In genomic region chr5:135544032-135544558, GRCm38 (mm10) we compare ENCODE assay signal across 8 mouse cellular contexts. TPM values are rescaled to one million over a fixed set of nuclear protein-coding genes. Genes with fewer than 3 reads are reported as not detected.
DNase-seq lines count a peak whose midpoint lies in the region; ATAC-seq and TF ChIP-seq lines count a peak whose summit lies in the region.

No protein-coding gene starts in this region.

- peaks cover 6% of the 10 kb centered on the region; the same call in 1 of the 2 replicates for H3K4me1 ChIP-seq in spleen, adult 2 months (ENCODE audit: control insufficient read depth, insufficient read depth, insufficient read length)
- peaks cover 5% of the 10 kb centered on the region for H3K4me1 ChIP-seq in heart, embryonic 12.5 days (replicated peaks)
- peaks cover 20% of the 10 kb centered on the region for H3K4me1 ChIP-seq in limb, embryonic 10.5 days
- peaks cover 9% of the 10 kb centered on the region for H3K4me1 ChIP-seq in midbrain, embryonic 14.5 days (ENCODE audit: control insufficient read depth, insufficient read depth, low read length)

- 30% methylated on average over 15 of the region's 15 CpGs for WGBS in spleen, adult 2 months
- 6% methylated on average over 15 of the region's 15 CpGs for WGBS in heart, embryonic 12.5 days
- 8% methylated on average over 15 of the region's 15 CpGs for WGBS in limb, embryonic 10.5 days
- WGBS in midbrain, embryonic 14.5 days, result 2% methylated on average over 15 of the region's 15 CpGs

- H3K9ac ChIP-seq in heart, embryonic 12.5 days, result peak overlapping the region; percentile 61
- peak overlapping the region; percentile 72; the same call in 1 of the 2 replicates for H3K9ac ChIP-seq in midbrain, embryonic 14.5 days (replicated peaks; ENCODE audit: low read length)

- peak overlapping the region; percentile 94 for H3K4me2 ChIP-seq in heart, embryonic 12.5 days
- peak overlapping the region; percentile 97 for H3K4me2 ChIP-seq in midbrain, embryonic 14.5 days (ENCODE audit: low read length)

- H3K27me3 ChIP-seq in spleen, adult 2 months (ENCODE audit: control insufficient read depth, insufficient read depth, low read length), result no peaks in the 10 kb centered on the region
- peaks cover 6% of the 10 kb centered on the region; the same call in 1 of the 2 replicates for H3K27me3 ChIP-seq in heart, embryonic 12.5 days (replicated peaks)
- peaks cover 22% of the 10 kb centered on the region for H3K27me3 ChIP-seq in limb, embryonic 10.5 days (ENCODE audit: low read depth, poor library complexity, severe bottlenecking)
- H3K27me3 ChIP-seq in midbrain, embryonic 14.5 days (ENCODE audit: control insufficient read depth, insufficient read depth, low read length), result no peaks in the 10 kb centered on the region

- no peaks in the 10 kb centered on the region for H3K36me3 ChIP-seq in spleen, adult 2 months (ENCODE audit: control insufficient read depth, insufficient read depth, low read length)
- no peaks in the 10 kb centered on the region; the same call in 1 of the 2 replicates for H3K36me3 ChIP-seq in heart, embryonic 12.5 days
- no peaks in the 10 kb centered on the region for H3K36me3 ChIP-seq in limb, embryonic 10.5 days
- H3K36me3 ChIP-seq in midbrain, embryonic 14.5 days (ENCODE audit: control insufficient read depth, insufficient read depth, low read length), result no peaks in the 10 kb centered on the region

- H3K4me3 ChIP-seq in spleen, adult 2 months (ENCODE audit: extremely low read depth, insufficient read depth, insufficient read length), result peak overlapping the region; percentile 77; the same call in 1 of the 2 replicates
- H3K4me3 ChIP-seq in heart, embryonic 12.5 days, result peak overlapping the region; percentile 74
- peak overlapping the region; percentile 77 for H3K4me3 ChIP-seq in limb, embryonic 10.5 days
- peak overlapping the region; percentile 68 for H3K4me3 ChIP-seq in midbrain, embryonic 14.5 days (replicated peaks; ENCODE audit: low read depth, low read length)

- TF ChIP-seq CTCF in spleen, adult 2 months (IDR thresholded peaks at IDR 0.05; ENCODE audit: extremely low read depth, insufficient read depth, insufficient read length, insufficient replicate concordance), result no peak

- no peak for ATAC-seq in heart, embryonic 12.5 days (ENCODE audit: insufficient number of reproducible peaks, low FRiP score)
- ATAC-seq in midbrain, embryonic 14.5 days (ENCODE audit: low FRiP score, low TSS enrichment), result no peak

- peak overlapping the region; percentile 25; the same call in 1 of the 2 replicates for H3K27ac ChIP-seq in spleen, adult 2 months (ENCODE audit: insufficient read depth, low read length)
- H3K27ac ChIP-seq in heart, embryonic 12.5 days (ENCODE audit: poor library complexity, severe bottlenecking), result no peak overlapping the region
- H3K27ac ChIP-seq in limb, embryonic 10.5 days, result peak overlapping the region; percentile 88; the same call in 1 of the 2 replicates
- H3K27ac ChIP-seq in midbrain, embryonic 14.5 days (replicated peaks; ENCODE audit: low read depth, low read length), result no peak overlapping the region

- intact Hi-C loops in left cerebral cortex, postnatal 14 days (cut with DNase I), result loop anchor here (2.0 kb wide), 1 partner anchor 55 kb away; no protein-coding TSS in a partner anchor

- no peaks in the 10 kb centered on the region for H3K9me3 ChIP-seq in heart, embryonic 12.5 days (replicated peaks)
- no peaks in the 10 kb centered on the region for H3K9me3 ChIP-seq in limb, embryonic 10.5 days (replicated peaks)
- no peaks in the 10 kb centered on the region for H3K9me3 ChIP-seq in midbrain, embryonic 14.5 days (ENCODE audit: control insufficient read depth, low read length)

- no peak for DNase-seq in spleen, adult 2 months (ENCODE audit: low read depth in 1 of 2, low spot score in 2 of 2)
- DNase-seq in spleen, postnatal 4 days (ENCODE audit: low spot score in 2 of 2), result no peak
- peak; percentile 26 for DNase-seq in embryo, embryonic 9.5 days (ENCODE audit: extremely low spot score)
- DNase-seq in limb, embryonic 10.5 days (ENCODE audit: low spot score), result no peak
- peak; percentile 44 for DNase-seq in midbrain, embryonic 14.5 days
- DNase-seq in left cerebral cortex, postnatal 14 days (ENCODE audit: low spot score in 2 of 2), result no peak
- DNase-seq in B cell, adult 2 months, result no peak

- TF ChIP-seq POLR2A in spleen, adult 2 months (IDR thresholded peaks at IDR 0.05; ENCODE audit: low read depth, low read length), result no peak

RNA-seq across cellular contexts. Expression of gene Hip1, which starts 0.8 kb away (rescaled TPM):
- 18.3 and 21.8 TPM in 2 replicates for polyA plus RNA-seq in spleen, adult 2 months (2012; rRNA removed)
- polyA plus RNA-seq in heart, embryonic 12.5 days (2016; fragmentation: Nextera tagmentation; extraction: Ambion mirVana), result 44.8 and 45.0 TPM in 2 replicates
- polyA plus RNA-seq in limb, embryonic 10.5 days (2016; fragmentation: Nextera tagmentation; extraction: Ambion mirVana), result 46.1 and 49.1 TPM in 2 replicates
- 28.3 and 42.0 TPM in 2 replicates for polyA plus RNA-seq in midbrain, embryonic 14.5 days (2014; fragmentation: Nextera tagmentation; extraction: Ambion mirVana)
- 10 to 100 TPM; 66.9 to 72.0 TPM for total RNA-seq in left cerebral cortex, postnatal 14 days (2021)

RNA-seq across cellular contexts. Expression of gene Ccl26, which starts 19.3 kb away (rescaled TPM):
- not detected in 2 replicates for polyA plus RNA-seq in spleen, adult 2 months (2012; rRNA removed)
- not detected in 2 replicates for polyA plus RNA-seq in heart, embryonic 12.5 days (2016; fragmentation: Nextera tagmentation; extraction: Ambion mirVana)
- polyA plus RNA-seq in limb, embryonic 10.5 days (2016; fragmentation: Nextera tagmentation; extraction: Ambion mirVana), result not detected in 2 replicates
- polyA plus RNA-seq in midbrain, embryonic 14.5 days (2014; fragmentation: Nextera tagmentation; extraction: Ambion mirVana), result not detected in 2 replicates
- not detected for total RNA-seq in left cerebral cortex, postnatal 14 days (2021)

RNA-seq across cellular contexts. Expression of gene Ccl24, which starts 28.8 kb away (rescaled TPM):
- 1.0 and 2.8 TPM in 2 replicates for polyA plus RNA-seq in spleen, adult 2 months (2012; rRNA removed)
- polyA plus RNA-seq in heart, embryonic 12.5 days (2016; fragmentation: Nextera tagmentation; extraction: Ambion mirVana), result 0.56 and 0.73 TPM in 2 replicates
- polyA plus RNA-seq in limb, embryonic 10.5 days (2016; fragmentation: Nextera tagmentation; extraction: Ambion mirVana), result 0.54 TPM in 1 of 2 replicates, not detected in the other
- 4.1 TPM in 1 of 2 replicates, not detected in the other for polyA plus RNA-seq in midbrain, embryonic 14.5 days (2014; fragmentation: Nextera tagmentation; extraction: Ambion mirVana)
- not detected for total RNA-seq in left cerebral cortex, postnatal 14 days (2021)

Comparison
In these comparisons a context has a peak if more than half of its experiments do, and no peak if none do; other contexts are left out.
1. DNase-seq: peak in embryo, embryonic 9.5 days (single experiment) and midbrain, embryonic 14.5 days (single experiment); none in spleen, adult 2 months (0 of 2), spleen, postnatal 4 days (0 of 2), limb, embryonic 10.5 days (single experiment), left cerebral cortex, postnatal 14 days (0 of 2) and B cell, adult 2 months (0 of 2).
2. H3K27ac ChIP-seq: peak in spleen, adult 2 months (single experiment) and limb, embryonic 10.5 days (single experiment); none in heart, embryonic 12.5 days (single experiment) and midbrain, embryonic 14.5 days (single experiment).
3. Peak in every context shown above with its lines, with median percentiles within 50 percentile points of each other: H3K4me3 ChIP-seq.